Mouse (Mus musculus) embryonic facial prominence, embryonic 15.5 days (tissue): ENCODE data around the gene Mrpl58. TPM values are rescaled to one million over a fixed set of nuclear protein-coding genes. Genes with fewer than 3 reads are reported as not detected.
"Not testable (repeated sequence)": the region's sequence is repeated elsewhere in the genome, so short reads cannot be mapped to it uniquely, and the experiment has no call there.

Experiments
- ATAC-seq: fragments of 200-750 bp; cut with Nextera tagmentation; 2 replicates; pipeline ENCODE4 v1.8.0; 2017; ENCODE audit warnings: low read depth, moderate TSS enrichment; ENCODE audit not compliant: insufficient number of reproducible peaks, low FRiP score, low TSS enrichment
- H3K27ac ChIP-seq: fragments of 300-500 bp; sonication (generic); replicated peaks from 2 replicates; pipeline ENCODE4 v1.5.1; 2015; ENCODE audit warnings: mild to moderate bottlenecking, inconsistent platforms
- H3K27me3 ChIP-seq: fragments of 300-500 bp; sonication (generic); 2 replicates; pipeline ENCODE4 v1.6.1; 2015; ENCODE audit warnings: inconsistent platforms
- H3K36me3 ChIP-seq: fragments of 300-500 bp; sonication (generic); 2 replicates; pipeline ENCODE4 v1.6.1; 2015; ENCODE audit warnings: mild to moderate bottlenecking, inconsistent platforms
- H3K4me1 ChIP-seq: fragments of 300-500 bp; sonication (generic); 2 replicates; pipeline ENCODE4 v1.6.1; 2015; ENCODE audit warnings: inconsistent platforms
- H3K4me2 ChIP-seq: fragments of 300-500 bp; sonication (generic); replicated peaks from 2 replicates; pipeline ENCODE4 v1.6.1; 2015; ENCODE audit warnings: mild to moderate bottlenecking, inconsistent platforms
- H3K4me3 ChIP-seq: fragments of 300-500 bp; sonication (generic); replicated peaks from 2 replicates; pipeline ENCODE4 v1.5.1; 2015; ENCODE audit warnings: mild to moderate bottlenecking, inconsistent platforms
- H3K9ac ChIP-seq: fragments of 300-500 bp; sonication (generic); 2 replicates; pipeline ENCODE4 v1.6.1; 2015; ENCODE audit warnings: inconsistent platforms
- H3K9me3 ChIP-seq: fragments of 300-500 bp; sonication (generic); replicated peaks from 2 replicates; pipeline ENCODE4 v1.6.1; 2016; ENCODE audit warnings: inconsistent platforms
- WGBS: fragments of 180-500 bp; shearing (Covaris S2); methylation state at CpG from one replicate; pipeline ENCODE4 v1.1.7; 2015; 5-methylcytosine and 5-hydroxymethylcytosine counted together
- polyA plus RNA-seq: library from polyadenylated mRNA; unstranded; fragments of >200 nt; fragmentation: Nextera tagmentation; extraction: Ambion mirVana; gene quantifications from 2 replicates; pipeline ENCODE4 v1.2.1, GENCODE M21; 2015

The Mrpl58 gene
- polyA plus RNA-seq, 1 experiment from 2014 or later = 169 TPM

- H3K27ac ChIP-seq = peak overlapping the region; percentile 84; the same call in 1 of the 2 replicates
- no peaks in the 10 kb centered on the region for H3K27me3 ChIP-seq
- peak overlapping the region; percentile 74 for H3K9ac ChIP-seq
- peaks cover 36% of the 10 kb centered on the region for H3K4me1 ChIP-seq
- no peak for ATAC-seq
- peak overlapping the region; percentile 85 for H3K4me2 ChIP-seq
- WGBS = 15% methylated on average over 5 of the region's 5 CpGs
- no peaks in the 10 kb centered on the region for H3K9me3 ChIP-seq
- H3K36me3 ChIP-seq = no peaks in the 10 kb centered on the region
- peak overlapping the region; percentile 78 for H3K4me3 ChIP-seq
Observed at GRCm38 (mm10) chr11:115382891-115383290, 20.7 kb upstream of the Mrpl58 start.

- Histone ChIP-seq H3K9ac (no peak overlapping the region), H3K9me3 (no peaks in the 10 kb centered on the region), H3K27ac (peak overlapping the region; percentile 13; the same call in 1 of the 2 replicates), H3K4me1 (peaks cover 36% of the 10 kb centered on the region), H3K4me2 (peak overlapping the region; percentile 85), H3K36me3 (no peaks in the 10 kb centered on the region; the same call in 1 of the 2 replicates), H3K27me3 (no peaks in the 10 kb centered on the region), H3K4me3 (0 out of 2 replicates have a peak overlapping the region, but pooled peaks have one; percentile 78)
- WGBS = 26% methylated on average over 16 of the region's 16 CpGs
- ATAC-seq = no peak
Observed at GRCm38 (mm10) chr11:115383701-115384474, 19.7 kb upstream of the Mrpl58 start.

- WGBS = 69% methylated on average over 5 of the region's 5 CpGs
- no peak overlapping the region for H3K4me2 ChIP-seq
- H3K27ac ChIP-seq = no peak overlapping the region
- peaks cover 36% of the 10 kb centered on the region for H3K4me1 ChIP-seq
- no peaks in the 10 kb centered on the region for H3K27me3 ChIP-seq
- H3K4me3 ChIP-seq = no peak overlapping the region
- no peak overlapping the region for H3K9ac ChIP-seq
- no peaks in the 10 kb centered on the region for H3K9me3 ChIP-seq
- ATAC-seq = no peak
- no peaks in the 10 kb centered on the region; the same call in 1 of the 2 replicates for H3K36me3 ChIP-seq
Observed at GRCm38 (mm10) chr11:115384587-115384986, 19.0 kb upstream of the Mrpl58 start.

- H3K4me2 ChIP-seq, H3K4me3 ChIP-seq, H3K27me3 ChIP-seq, H3K27ac ChIP-seq, H3K9me3 ChIP-seq, ATAC-seq, H3K9ac ChIP-seq: not testable (repeated sequence)
- H3K4me1 ChIP-seq = peaks cover 31% of the 10 kb centered on the region
- WGBS = 85% methylated on average over 3 of the region's 3 CpGs
- peaks cover 12% of the 10 kb centered on the region for H3K36me3 ChIP-seq
Observed at GRCm38 (mm10) chr11:115386859-115387258, 16.7 kb upstream of the Mrpl58 start.

- Histone ChIP-seq H3K4me1 (no peaks in the 10 kb centered on the region), H3K4me3 (no peak overlapping the region), H3K27ac (no peak overlapping the region), H3K4me2 (no peak overlapping the region), H3K27me3 (no peaks in the 10 kb centered on the region), H3K9me3 (no peaks in the 10 kb centered on the region), H3K36me3 (peaks cover 52% of the 10 kb centered on the region), H3K9ac (no peak overlapping the region)
- 91% methylated on average over 7 of the region's 7 CpGs for WGBS
- no peak for ATAC-seq
Observed at GRCm38 (mm10) chr11:115391358-115391757, 12.2 kb upstream of the Mrpl58 start.

GRCm38 (mm10) chr11:115393721-115394325 is 9.7 kb upstream of the Mrpl58 start:
- no peak overlapping the region for H3K4me2 ChIP-seq
- WGBS = 70% methylated on average over 34 of the region's 34 CpGs

GRCm38 (mm10) chr11:115398085-115398484 is 5.5 kb upstream of the Mrpl58 start:
- Histone ChIP-seq H3K36me3 (peaks cover 32% of the 10 kb centered on the region), H3K4me3 (no peak overlapping the region), H3K4me1 (peaks cover 1% of the 10 kb centered on the region; the same call in 1 of the 2 replicates), H3K27me3 (no peaks in the 10 kb centered on the region), H3K9me3 (no peaks in the 10 kb centered on the region), H3K9ac (no peak overlapping the region), H3K27ac (no peak overlapping the region), H3K4me2 (no peak overlapping the region)
- 70% methylated on average over 7 of the region's 7 CpGs for WGBS
- no peak for ATAC-seq

More at GRCm38 (mm10) chr11:115393721-115394325, 9.7 kb upstream of the Mrpl58 start:
- Histone ChIP-seq H3K9me3 (no peaks in the 10 kb centered on the region), H3K27ac (no peak overlapping the region), H3K27me3 (no peaks in the 10 kb centered on the region), H3K4me3 (no peak overlapping the region), H3K9ac (no peak overlapping the region), H3K36me3 (peaks cover 53% of the 10 kb centered on the region), H3K4me1 (no peaks in the 10 kb centered on the region)
- ATAC-seq = no peak

GRCm38 (mm10) chr11:115400126-115400525 is 3.4 kb upstream of the Mrpl58 start:
- Histone ChIP-seq H3K9ac (no peak overlapping the region), H3K4me1 (peaks cover 15% of the 10 kb centered on the region), H3K36me3 (peaks cover 13% of the 10 kb centered on the region), H3K9me3 (no peaks in the 10 kb centered on the region), H3K4me3 (no peak overlapping the region), H3K27ac (no peak overlapping the region), H3K4me2 (no peak overlapping the region), H3K27me3 (no peaks in the 10 kb centered on the region)
- 71% methylated on average over 3 of the region's 3 CpGs for WGBS
- no peak for ATAC-seq

- no peak; the same call in 1 of the 2 replicates for ATAC-seq
- H3K27me3 ChIP-seq = no peaks in the 10 kb centered on the region
Observed at GRCm38 (mm10) chr11:115400630-115401391, 2.7 kb upstream of the Mrpl58 start.

GRCm38 (mm10) chr11:115405723-115406122 is 2.2 kb downstream of the Mrpl58 start:
- no peak overlapping the region for H3K4me3 ChIP-seq
- 89% methylated on average over 6 of the region's 6 CpGs for WGBS
- no peak overlapping the region for H3K9ac ChIP-seq
- ATAC-seq = no peak
- H3K4me1 ChIP-seq = peaks cover 16% of the 10 kb centered on the region
- H3K4me2 ChIP-seq = no peak overlapping the region
- no peak overlapping the region for H3K27ac ChIP-seq
- H3K9me3 ChIP-seq = no peaks in the 10 kb centered on the region
- peaks cover 34% of the 10 kb centered on the region for H3K36me3 ChIP-seq
- H3K27me3 ChIP-seq = no peaks in the 10 kb centered on the region

More at GRCm38 (mm10) chr11:115400630-115401391, 2.7 kb upstream of the Mrpl58 start:
- WGBS = 40% methylated on average over 11 of the region's 11 CpGs
- H3K4me2 ChIP-seq = no peak overlapping the region
- no peak overlapping the region for H3K9ac ChIP-seq
- H3K4me3 ChIP-seq = no peak overlapping the region
- no peak overlapping the region for H3K27ac ChIP-seq
- peaks cover 16% of the 10 kb centered on the region for H3K4me1 ChIP-seq
- peaks cover 6% of the 10 kb centered on the region for H3K36me3 ChIP-seq
- no peaks in the 10 kb centered on the region for H3K9me3 ChIP-seq

- 93% methylated on average over 17 of the region's 17 CpGs for WGBS
- Histone ChIP-seq H3K4me3 (no peak overlapping the region), H3K4me2 (no peak overlapping the region), H3K9ac (no peak overlapping the region), H3K36me3 (peaks cover 40% of the 10 kb centered on the region), H3K4me1 (peaks cover 26% of the 10 kb centered on the region), H3K27ac (no peak overlapping the region), H3K9me3 (no peaks in the 10 kb centered on the region), H3K27me3 (no peaks in the 10 kb centered on the region)
- ATAC-seq = no peak
Observed at GRCm38 (mm10) chr11:115406858-115407401, 3.4 kb downstream of the Mrpl58 start.
